Mouse (Mus musculus): ENCODE measurements at regions not wholly inside any gene's neighbourhood (a gene's known extent, or its start where the extent isn't known, plus 50 kb on each side); places are given as distances from the start of the nearest gene placed in this dataset.
"Not testable (repeated sequence)": the region's sequence is repeated elsewhere in the genome, so short reads cannot be mapped to it uniquely, and the experiment has no call there.

GRCm38 (mm10) chr9:92782922-92783454 is 241.0 kb downstream of the Plod2 start:
- Histone ChIP-seq H3K4me1 (ENCODE audit: control insufficient read depth, insufficient read depth, low read length) (no peaks in the 10 kb centered on the region), H3K9me3 (replicated peaks; ENCODE audit: control insufficient read depth, low read length) (no peaks in the 10 kb centered on the region), H3K36me3 (replicated peaks; ENCODE audit: control insufficient read depth, insufficient read depth, low read depth, low read length) (no peaks in the 10 kb centered on the region), H3K9ac (replicated peaks; ENCODE audit: low read length) (no peak overlapping the region), H3K4me2 (ENCODE audit: low read depth, low read length) (no peak overlapping the region), H3K27ac (replicated peaks; ENCODE audit: low read depth, low read length) (no peak overlapping the region), H3K4me3 (ENCODE audit: low read depth, low read length) (no peak overlapping the region), H3K27me3 (ENCODE audit: control insufficient read depth, insufficient read depth, low read length) (no peaks in the 10 kb centered on the region)
- no peak for ATAC-seq (replicated peaks; ENCODE audit: insufficient number of reproducible peaks, low FRiP score, low TSS enrichment, low read depth)
- DNase-seq (ENCODE audit: low spot score), result no peak

GRCm38 (mm10) chr9:92799695-92800094 is 257.7 kb downstream of the Plod2 start:
- Histone ChIP-seq H3K27me3 (ENCODE audit: control insufficient read depth, insufficient read depth, low read length) (no peaks in the 10 kb centered on the region), H3K4me3 (ENCODE audit: low read depth, low read length) (no peak overlapping the region), H3K4me2 (ENCODE audit: low read depth, low read length) (no peak overlapping the region), H3K9me3 (replicated peaks; ENCODE audit: control insufficient read depth, low read length) (no peaks in the 10 kb centered on the region), H3K4me1 (ENCODE audit: control insufficient read depth, insufficient read depth, low read length) (no peaks in the 10 kb centered on the region), H3K27ac (replicated peaks; ENCODE audit: low read depth, low read length) (no peak overlapping the region), H3K36me3 (replicated peaks; ENCODE audit: control insufficient read depth, insufficient read depth, low read depth, low read length) (no peaks in the 10 kb centered on the region), H3K9ac (replicated peaks; ENCODE audit: low read length) (no peak overlapping the region)
- WGBS, result 24% methylated on average over 1 of the region's 1 CpGs
- no peak for ATAC-seq (replicated peaks; ENCODE audit: insufficient number of reproducible peaks, low FRiP score, low TSS enrichment, low read depth)
- DNase-seq (ENCODE audit: low spot score), result peak; percentile 48

- DNase-seq (ENCODE audit: low spot score) (no peak), ATAC-seq (replicated peaks; ENCODE audit: insufficient number of reproducible peaks, low FRiP score, low TSS enrichment, low read depth) (no peak)
- no peak overlapping the region for H3K9ac ChIP-seq (replicated peaks; ENCODE audit: low read length)
- H3K27me3 ChIP-seq (ENCODE audit: control insufficient read depth, insufficient read depth, low read length), result no peaks in the 10 kb centered on the region
- no peak overlapping the region for H3K27ac ChIP-seq (replicated peaks; ENCODE audit: low read depth, low read length)
- no peaks in the 10 kb centered on the region for H3K4me1 ChIP-seq (ENCODE audit: control insufficient read depth, insufficient read depth, low read length)
- H3K4me3 ChIP-seq (ENCODE audit: low read depth, low read length), result no peak overlapping the region
- H3K9me3 ChIP-seq (replicated peaks; ENCODE audit: control insufficient read depth, low read length), result no peaks in the 10 kb centered on the region
- H3K36me3 ChIP-seq (replicated peaks; ENCODE audit: control insufficient read depth, insufficient read depth, low read depth, low read length), result no peaks in the 10 kb centered on the region
- no peak overlapping the region for H3K4me2 ChIP-seq (ENCODE audit: low read depth, low read length)
These were observed 267.4 kb downstream of the Plod2 start for GRCm38 (mm10) chr9:92809469-92809868.

GRCm38 (mm10) chr9:92820721-92821120 is 278.7 kb downstream of the Plod2 start:
- peak; percentile 38 for DNase-seq (ENCODE audit: low spot score)

GRCm38 (mm10) chr9:92826708-92827353 is 284.8 kb downstream of the Plod2 start:
- DNase-seq (ENCODE audit: low spot score) (no peak), ATAC-seq (replicated peaks; ENCODE audit: insufficient number of reproducible peaks, low FRiP score, low TSS enrichment, low read depth) (no peak)
- H3K36me3 ChIP-seq (replicated peaks; ENCODE audit: control insufficient read depth, insufficient read depth, low read depth, low read length), result no peaks in the 10 kb centered on the region
- no peaks in the 10 kb centered on the region for H3K27me3 ChIP-seq (ENCODE audit: control insufficient read depth, insufficient read depth, low read length)
- H3K9ac ChIP-seq (replicated peaks; ENCODE audit: low read length), result no peak overlapping the region
- no peak overlapping the region for H3K27ac ChIP-seq (replicated peaks; ENCODE audit: low read depth, low read length)
- H3K4me3 ChIP-seq (ENCODE audit: low read depth, low read length), result no peak overlapping the region
- no peak overlapping the region for H3K4me2 ChIP-seq (ENCODE audit: low read depth, low read length)
- no peaks in the 10 kb centered on the region for H3K4me1 ChIP-seq (ENCODE audit: control insufficient read depth, insufficient read depth, low read length)
- H3K9me3 ChIP-seq (replicated peaks; ENCODE audit: control insufficient read depth, low read length), result no peaks in the 10 kb centered on the region

More at GRCm38 (mm10) chr9:92820721-92821120, 278.7 kb downstream of the Plod2 start:
- H3K27ac ChIP-seq (replicated peaks; ENCODE audit: low read depth, low read length), result no peak overlapping the region
- WGBS, result 41% methylated on average over 11 of the region's 11 CpGs
- no peaks in the 10 kb centered on the region for H3K36me3 ChIP-seq (replicated peaks; ENCODE audit: control insufficient read depth, insufficient read depth, low read depth, low read length)
- no peaks in the 10 kb centered on the region for H3K9me3 ChIP-seq (replicated peaks; ENCODE audit: control insufficient read depth, low read length)
- no peaks in the 10 kb centered on the region for H3K4me1 ChIP-seq (ENCODE audit: control insufficient read depth, insufficient read depth, low read length)
- H3K4me2 ChIP-seq (ENCODE audit: low read depth, low read length), result no peak overlapping the region
- H3K9ac ChIP-seq (replicated peaks; ENCODE audit: low read length), result no peak overlapping the region
- no peak overlapping the region for H3K4me3 ChIP-seq (ENCODE audit: low read depth, low read length)
- ATAC-seq (replicated peaks; ENCODE audit: insufficient number of reproducible peaks, low FRiP score, low TSS enrichment, low read depth), result no peak
- no peaks in the 10 kb centered on the region for H3K27me3 ChIP-seq (ENCODE audit: control insufficient read depth, insufficient read depth, low read length)

- not testable (repeated sequence) for H3K9ac ChIP-seq (replicated peaks; ENCODE audit: low read length); H3K27me3 ChIP-seq (ENCODE audit: control insufficient read depth, insufficient read depth, low read length); H3K4me1 ChIP-seq (ENCODE audit: control insufficient read depth, insufficient read depth, low read length); H3K4me2 ChIP-seq (ENCODE audit: low read depth, low read length); ATAC-seq (replicated peaks; ENCODE audit: insufficient number of reproducible peaks, low FRiP score, low TSS enrichment, low read depth); H3K27ac ChIP-seq (replicated peaks; ENCODE audit: low read depth, low read length); DNase-seq (ENCODE audit: low spot score); H3K9me3 ChIP-seq (replicated peaks; ENCODE audit: control insufficient read depth, low read length); H3K36me3 ChIP-seq (replicated peaks; ENCODE audit: control insufficient read depth, insufficient read depth, low read depth, low read length); H3K4me3 ChIP-seq (ENCODE audit: low read depth, low read length)
- WGBS, result 91% methylated on average over 2 of the region's 2 CpGs
These were observed 294.1 kb downstream of the Plod2 start for GRCm38 (mm10) chr9:92836156-92836555.

- 89% methylated on average over 7 of the region's 7 CpGs for WGBS
- no peaks in the 10 kb centered on the region for H3K36me3 ChIP-seq (replicated peaks; ENCODE audit: control insufficient read depth, insufficient read depth, low read depth, low read length)
- no peak for ATAC-seq (replicated peaks; ENCODE audit: insufficient number of reproducible peaks, low FRiP score, low TSS enrichment, low read depth)
- H3K9ac ChIP-seq (replicated peaks; ENCODE audit: low read length), result no peak overlapping the region
- DNase-seq (ENCODE audit: low spot score), result no peak
- no peaks in the 10 kb centered on the region for H3K9me3 ChIP-seq (replicated peaks; ENCODE audit: control insufficient read depth, low read length)
- no peaks in the 10 kb centered on the region for H3K27me3 ChIP-seq (ENCODE audit: control insufficient read depth, insufficient read depth, low read length)
- no peaks in the 10 kb centered on the region for H3K4me1 ChIP-seq (ENCODE audit: control insufficient read depth, insufficient read depth, low read length)
- no peak overlapping the region for H3K4me2 ChIP-seq (ENCODE audit: low read depth, low read length)
- no peak overlapping the region for H3K4me3 ChIP-seq (ENCODE audit: low read depth, low read length)
- H3K27ac ChIP-seq (replicated peaks; ENCODE audit: low read depth, low read length), result no peak overlapping the region
These were observed 314.5 kb downstream of the Plod2 start for GRCm38 (mm10) chr9:92856410-92857083.

- Histone ChIP-seq H3K27ac (replicated peaks; ENCODE audit: low read depth, low read length) (no peak overlapping the region), H3K9me3 (replicated peaks; ENCODE audit: control insufficient read depth, low read length) (no peaks in the 10 kb centered on the region; the same call in 1 of the 2 replicates), H3K36me3 (replicated peaks; ENCODE audit: control insufficient read depth, insufficient read depth, low read depth, low read length) (no peaks in the 10 kb centered on the region), H3K4me3 (ENCODE audit: low read depth, low read length) (no peak overlapping the region), H3K27me3 (ENCODE audit: control insufficient read depth, insufficient read depth, low read length) (no peaks in the 10 kb centered on the region), H3K4me2 (ENCODE audit: low read depth, low read length) (no peak overlapping the region), H3K4me1 (ENCODE audit: control insufficient read depth, insufficient read depth, low read length) (no peaks in the 10 kb centered on the region), H3K9ac (replicated peaks; ENCODE audit: low read length) (no peak overlapping the region)
- 85% methylated on average over 6 of the region's 6 CpGs for WGBS
- DNase-seq (ENCODE audit: low spot score) (no peak), ATAC-seq (replicated peaks; ENCODE audit: insufficient number of reproducible peaks, low FRiP score, low TSS enrichment, low read depth) (no peak)
These were observed 323.8 kb downstream of the Plod2 start for GRCm38 (mm10) chr9:92865822-92866221.
